Mouse (Mus musculus): ENCODE measurements around the gene A030005K14Rik. TPM values are rescaled to one million over a fixed set of nuclear protein-coding genes. Genes with fewer than 3 reads are reported as not detected.
A peak's percentile ranks its signal among the peaks of the same experiment; 100 is the strongest.

Gene A030005K14Rik
- polyA plus RNA-seq (2012; rRNA removed): 0.18 TPM in 1 of 2 replicates, not detected in the other

DNA sequence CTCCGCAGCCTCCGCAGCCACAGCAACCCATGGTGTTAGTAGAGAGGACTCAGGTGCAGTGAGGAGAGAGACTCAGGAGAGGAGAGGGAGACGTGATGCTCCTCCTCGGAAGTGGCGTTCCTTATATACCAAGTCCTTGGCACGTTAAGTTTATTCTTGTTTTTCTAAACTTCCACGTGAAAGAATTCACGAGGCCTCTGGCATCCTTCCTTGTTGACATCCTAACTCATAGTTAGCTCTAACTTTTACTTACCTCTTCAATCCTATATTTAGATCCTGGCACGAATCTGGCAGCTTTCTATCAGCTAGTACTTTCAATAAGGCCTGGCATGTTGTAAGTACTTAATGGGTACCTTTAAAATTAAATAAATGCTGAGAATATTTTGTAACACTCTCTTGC lies at the start of gene A030005K14Rik:
Gene A030005K14Rik (minus strand): TSS at position 101 of the 400 bp plus-strand sequence.
- Histone ChIP-seq H3K27ac (ENCODE audit: insufficient read depth, low read depth, low read length) (peak within 1 kb of the TSS; percentile 69; the same call in 1 of the 2 replicates), H3K36me3 (ENCODE audit: control insufficient read depth, insufficient read depth, low read length) (no peaks in the 10 kb centered on the region), H3K27me3 (ENCODE audit: control insufficient read depth, insufficient read depth, low read length) (no peaks in the 10 kb centered on the region), H3K4me3 (ENCODE audit: low read depth, low read length) (no peak within 1 kb of the TSS), H3K4me1 (ENCODE audit: control insufficient read depth, insufficient read depth, insufficient read length, low read length) (no peaks in the 10 kb centered on the region; the same call in 1 of the 2 replicates)
- no peak for TF ChIP-seq CTCF (IDR thresholded peaks at IDR 0.05; ENCODE audit: extremely low read depth, insufficient read length, insufficient replicate concordance, low read depth, low read length)
- 88% methylated on average over 9 of the region's 9 CpGs for WGBS

DNA sequence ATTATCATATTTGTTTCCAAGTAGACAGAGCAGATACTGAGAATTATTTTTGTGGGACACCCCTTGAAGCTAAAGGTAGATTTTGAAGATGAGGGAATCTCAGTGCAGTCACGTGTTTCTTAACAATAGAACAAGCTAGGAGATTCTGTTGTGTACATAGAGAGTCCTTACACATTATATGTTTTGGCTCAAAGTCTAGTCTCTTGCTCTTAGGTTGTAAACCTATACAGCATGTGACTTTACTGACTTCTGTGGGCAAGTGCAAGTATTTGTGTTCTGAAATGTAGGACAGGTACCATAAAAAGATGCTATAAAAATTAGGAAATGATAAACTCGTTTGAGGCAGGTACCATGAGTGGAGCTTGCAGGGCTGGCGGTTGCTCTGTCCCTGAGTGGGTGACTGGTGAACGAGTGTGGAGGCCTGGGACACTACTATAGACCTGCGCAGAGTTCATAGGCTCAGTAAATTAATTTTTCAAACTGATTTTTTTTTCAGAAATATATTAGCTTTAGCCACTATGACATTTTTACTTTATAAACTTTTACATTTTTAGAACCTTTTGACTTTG lies 48.3 kb upstream of the A030005K14Rik start:
- Histone ChIP-seq H3K36me3 (ENCODE audit: control insufficient read depth, insufficient read depth, low read length) (no peaks in the 10 kb centered on the region), H3K27me3 (ENCODE audit: control insufficient read depth, insufficient read depth, low read length) (no peaks in the 10 kb centered on the region), H3K4me3 (ENCODE audit: low read depth, low read length) (no peak overlapping the region), H3K27ac (ENCODE audit: insufficient read depth, low read depth, low read length) (no peak overlapping the region), H3K4me1 (ENCODE audit: control insufficient read depth, insufficient read depth, insufficient read length, low read length) (peaks cover 6% of the 10 kb centered on the region; the same call in 1 of the 2 replicates)
- WGBS: 35% methylated on average over 5 of the region's 5 CpGs
- TF ChIP-seq POLR2A (IDR thresholded peaks at IDR 0.05; ENCODE audit: low read depth, low read length) (no peak), CTCF (IDR thresholded peaks at IDR 0.05; ENCODE audit: extremely low read depth, insufficient read length, insufficient replicate concordance, low read depth, low read length) (no peak)

DNA sequence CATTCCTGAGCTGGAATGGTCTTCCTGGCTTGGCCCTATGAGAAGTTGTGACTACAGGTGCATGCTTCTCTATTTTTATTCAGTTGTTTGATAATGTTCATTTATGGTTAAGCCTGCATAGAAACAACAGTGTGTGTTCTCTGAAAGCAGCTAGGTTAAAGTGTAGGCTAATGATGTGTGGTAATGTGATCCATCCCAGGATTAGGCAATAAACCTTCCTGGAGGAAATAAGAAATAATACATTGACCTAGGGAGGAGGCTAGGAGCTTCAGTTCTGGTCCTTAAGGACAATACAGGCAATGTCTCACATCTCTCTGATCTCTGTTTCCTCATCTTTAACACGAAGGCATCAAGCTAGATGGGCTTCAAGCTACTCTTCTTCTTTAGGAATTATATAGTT lies 46.3 kb upstream of the A030005K14Rik start:
- 37% methylated on average over 1 of the region's 1 CpGs for WGBS
- TF ChIP-seq POLR2A (IDR thresholded peaks at IDR 0.05; ENCODE audit: low read depth, low read length): no peak
- no peak for TF ChIP-seq CTCF (IDR thresholded peaks at IDR 0.05; ENCODE audit: extremely low read depth, insufficient read length, insufficient replicate concordance, low read depth, low read length)
- H3K27ac ChIP-seq (ENCODE audit: insufficient read depth, low read depth, low read length): no peak overlapping the region

DNA sequence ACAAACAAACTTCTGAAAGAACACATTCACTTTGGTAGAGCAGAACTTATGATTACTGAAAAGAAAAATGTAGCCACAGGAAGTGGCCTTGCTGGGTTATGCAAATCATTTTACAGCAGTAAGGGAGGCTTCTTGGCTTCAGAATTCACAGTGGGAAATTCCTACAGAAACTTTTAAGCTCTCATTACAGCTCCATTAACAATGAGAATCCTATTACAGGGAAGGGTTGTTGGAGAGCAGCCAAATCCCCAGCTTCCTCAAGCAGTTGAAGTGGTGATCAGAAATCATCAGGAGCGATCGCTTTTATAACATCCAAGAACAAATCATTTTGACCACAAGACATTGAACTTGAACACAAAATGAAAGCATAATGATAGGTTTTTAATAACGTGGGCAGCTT lies 42.7 kb upstream of the A030005K14Rik start:
- Histone ChIP-seq H3K4me1 (ENCODE audit: control insufficient read depth, insufficient read depth, insufficient read length, low read length) (peaks cover 9% of the 10 kb centered on the region; the same call in 1 of the 2 replicates), H3K36me3 (ENCODE audit: control insufficient read depth, insufficient read depth, low read length) (no peaks in the 10 kb centered on the region), H3K27me3 (ENCODE audit: control insufficient read depth, insufficient read depth, low read length) (no peaks in the 10 kb centered on the region), H3K4me3 (ENCODE audit: low read depth, low read length) (no peak overlapping the region), H3K27ac (ENCODE audit: insufficient read depth, low read depth, low read length) (no peak overlapping the region)
- WGBS: 13% methylated on average over 3 of the region's 3 CpGs
- TF ChIP-seq CTCF (IDR thresholded peaks at IDR 0.05; ENCODE audit: extremely low read depth, insufficient read length, insufficient replicate concordance, low read depth, low read length) (no peak), POLR2A (IDR thresholded peaks at IDR 0.05; ENCODE audit: low read depth, low read length) (no peak)

More for the DNA sequence above, 46.3 kb upstream of the A030005K14Rik start:
- Histone ChIP-seq H3K4me3 (ENCODE audit: low read depth, low read length) (no peak overlapping the region), H3K4me1 (ENCODE audit: control insufficient read depth, insufficient read depth, insufficient read length, low read length) (peaks cover 2% of the 10 kb centered on the region; the same call in 1 of the 2 replicates), H3K36me3 (ENCODE audit: control insufficient read depth, insufficient read depth, low read length) (no peaks in the 10 kb centered on the region), H3K27me3 (ENCODE audit: control insufficient read depth, insufficient read depth, low read length) (no peaks in the 10 kb centered on the region)

DNA sequence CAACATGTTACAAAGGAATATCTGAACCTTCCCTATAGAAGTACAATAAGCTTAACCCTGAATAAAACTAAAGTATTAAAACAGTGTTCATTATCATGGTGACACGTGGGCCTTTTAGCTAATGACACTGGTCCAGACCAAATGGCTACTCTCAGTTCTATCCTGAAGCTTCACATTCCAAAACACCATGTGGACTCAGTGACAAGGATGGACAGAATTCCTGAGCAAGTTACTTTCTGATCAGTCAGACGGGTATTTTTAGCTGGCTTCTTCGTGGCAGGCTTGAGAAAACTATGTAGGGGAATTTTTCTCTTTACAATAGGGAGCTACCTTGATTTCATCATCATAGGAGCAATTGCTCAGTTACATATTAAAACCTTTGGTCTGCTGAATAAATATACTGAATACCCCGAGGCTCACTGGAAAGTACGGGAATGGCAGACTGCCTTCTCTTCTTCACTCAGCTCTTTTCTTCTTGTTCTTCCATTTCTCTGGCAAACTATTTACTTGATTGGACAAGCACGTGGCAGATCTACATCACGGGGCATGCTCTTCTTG lies 40.5 kb upstream of the A030005K14Rik start:
- no peaks in the 10 kb centered on the region for H3K27me3 ChIP-seq (ENCODE audit: control insufficient read depth, insufficient read depth, low read length)
- no peaks in the 10 kb centered on the region for H3K36me3 ChIP-seq (ENCODE audit: control insufficient read depth, insufficient read depth, low read length)
- H3K27ac ChIP-seq (ENCODE audit: insufficient read depth, low read depth, low read length): no peak overlapping the region
- no peak overlapping the region for H3K4me3 ChIP-seq (ENCODE audit: low read depth, low read length)
- 47% methylated on average over 7 of the region's 7 CpGs for WGBS
- H3K4me1 ChIP-seq (ENCODE audit: control insufficient read depth, insufficient read depth, insufficient read length, low read length): peaks cover 17% of the 10 kb centered on the region; the same call in 1 of the 2 replicates
- no peak for TF ChIP-seq CTCF (IDR thresholded peaks at IDR 0.05; ENCODE audit: extremely low read depth, insufficient read length, insufficient replicate concordance, low read depth, low read length)
- no peak for TF ChIP-seq POLR2A (IDR thresholded peaks at IDR 0.05; ENCODE audit: low read depth, low read length)

DNA sequence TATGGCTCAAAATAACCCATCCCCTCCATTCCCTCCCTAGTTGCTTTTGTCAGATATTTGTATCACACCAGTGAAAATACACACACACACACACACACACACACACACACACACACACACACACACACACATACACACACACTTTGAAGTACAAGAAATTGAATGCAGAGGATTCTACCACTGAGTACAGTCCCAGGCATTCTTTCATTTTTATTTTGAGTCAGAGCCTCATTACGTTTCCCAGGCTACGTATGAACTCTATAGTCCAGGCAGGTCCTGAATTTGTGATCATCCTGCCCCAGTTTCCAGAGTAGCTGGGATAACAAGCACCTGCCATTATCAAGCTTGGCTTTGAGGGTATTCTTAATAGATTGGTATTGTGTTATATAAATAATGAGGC lies 40.0 kb upstream of the A030005K14Rik start:
- no peak overlapping the region for H3K27ac ChIP-seq (ENCODE audit: insufficient read depth, low read depth, low read length)
- no peaks in the 10 kb centered on the region for H3K36me3 ChIP-seq (ENCODE audit: control insufficient read depth, insufficient read depth, low read length)
- H3K27me3 ChIP-seq (ENCODE audit: control insufficient read depth, insufficient read depth, low read length): no peaks in the 10 kb centered on the region
- 87% methylated on average over 2 of the region's 2 CpGs for WGBS
- TF ChIP-seq CTCF (IDR thresholded peaks at IDR 0.05; ENCODE audit: extremely low read depth, insufficient read length, insufficient replicate concordance, low read depth, low read length) (no peak), POLR2A (IDR thresholded peaks at IDR 0.05; ENCODE audit: low read depth, low read length) (no peak)
- H3K4me1 ChIP-seq (ENCODE audit: control insufficient read depth, insufficient read depth, insufficient read length, low read length): peaks cover 17% of the 10 kb centered on the region; the same call in 1 of the 2 replicates
- no peak overlapping the region for H3K4me3 ChIP-seq (ENCODE audit: low read depth, low read length)

DNA sequence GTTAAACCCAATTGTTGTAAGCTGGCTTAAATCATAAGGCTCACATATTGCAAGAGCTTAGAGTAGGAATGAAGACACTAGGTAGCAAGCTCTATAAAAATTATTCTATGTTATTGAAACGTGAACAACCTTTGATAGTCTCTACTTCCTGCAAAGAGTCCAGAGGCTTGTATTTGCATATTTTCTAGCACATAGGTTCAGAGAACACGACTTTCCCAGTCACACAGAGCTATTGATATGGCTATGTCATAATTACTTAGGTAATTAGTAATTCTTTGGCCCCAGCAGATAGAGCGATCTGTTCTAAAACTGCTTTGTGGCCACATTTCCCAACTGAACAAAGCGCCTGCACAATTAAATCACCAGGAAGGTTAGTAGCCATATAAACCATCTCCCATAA lies 37.8 kb upstream of the A030005K14Rik start:
- Histone ChIP-seq H3K4me1 (ENCODE audit: control insufficient read depth, insufficient read depth, insufficient read length, low read length) (peaks cover 17% of the 10 kb centered on the region; the same call in 1 of the 2 replicates), H3K27ac (ENCODE audit: insufficient read depth, low read depth, low read length) (peak overlapping the region; percentile 92), H3K27me3 (ENCODE audit: control insufficient read depth, insufficient read depth, low read length) (no peaks in the 10 kb centered on the region), H3K36me3 (ENCODE audit: control insufficient read depth, insufficient read depth, low read length) (no peaks in the 10 kb centered on the region), H3K4me3 (ENCODE audit: low read depth, low read length) (no peak overlapping the region)
- WGBS: 52% methylated on average over 4 of the region's 4 CpGs
- TF ChIP-seq POLR2A (IDR thresholded peaks at IDR 0.05; ENCODE audit: low read depth, low read length) (no peak), CTCF (IDR thresholded peaks at IDR 0.05; ENCODE audit: extremely low read depth, insufficient read length, insufficient replicate concordance, low read depth, low read length) (no peak)
